Mouse (Mus musculus): ENCODE measurements around the gene Serpina12. TPM values are rescaled to one million over a fixed set of nuclear protein-coding genes. Genes with fewer than 3 reads are reported as not detected.

The Serpina12 gene
- polyA plus RNA-seq, 1 experiment from 2014 or later = not detected

DNA sequence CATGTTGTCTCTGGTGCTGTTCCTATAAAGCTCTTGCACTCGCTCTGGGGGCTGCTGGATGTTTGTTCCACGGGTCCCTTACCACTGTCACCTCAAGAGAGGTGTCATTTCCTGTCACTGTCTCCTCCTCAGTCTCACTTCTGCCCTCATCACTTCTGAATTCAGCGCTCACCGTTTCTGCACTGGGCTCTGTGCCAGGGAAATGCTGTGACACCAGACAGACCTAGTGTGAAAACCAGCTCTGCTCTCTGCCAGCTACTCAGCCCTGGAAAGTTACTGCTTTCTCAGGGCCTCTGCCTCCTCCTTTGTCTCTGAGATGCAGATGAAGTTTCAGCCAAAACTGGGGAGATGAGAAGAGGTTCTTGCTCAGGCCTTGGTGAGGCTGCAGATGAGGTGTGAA is 12.8 kb upstream of the Serpina12 start:
- no peak for ATAC-seq

DNA sequence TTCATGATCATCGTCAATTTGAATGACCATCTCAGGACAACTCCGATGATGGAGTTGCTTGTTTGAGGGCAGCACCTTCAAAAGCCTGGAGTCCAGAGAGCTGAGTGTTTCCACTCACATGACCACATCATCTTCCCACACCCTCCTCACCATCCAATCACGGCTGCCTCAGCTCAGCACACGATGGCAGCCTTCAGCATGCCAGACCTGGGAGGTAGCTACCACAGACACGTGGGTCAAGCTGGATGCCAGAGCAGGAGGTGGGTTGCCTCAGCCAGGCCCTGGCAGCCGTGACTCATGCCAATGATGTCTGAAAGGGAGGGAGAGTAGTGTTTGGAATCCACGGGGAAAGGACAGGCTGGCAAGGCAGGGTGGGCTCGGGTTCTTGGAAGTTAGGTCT is 11.5 kb upstream of the Serpina12 start:
- H3K27me3 ChIP-seq = no peaks in the 10 kb centered on the region
- no peaks in the 10 kb centered on the region for H3K4me1 ChIP-seq (replicated peaks)
- no peak overlapping the region for H3K27ac ChIP-seq
- H3K36me3 ChIP-seq = no peaks in the 10 kb centered on the region
- H3K9me3 ChIP-seq = no peaks in the 10 kb centered on the region
- H3K9ac ChIP-seq (replicated peaks) = no peak overlapping the region
- WGBS = 86% methylated on average over 8 of the region's 8 CpGs
- ATAC-seq = no peak
- H3K4me3 ChIP-seq (replicated peaks) = no peak overlapping the region
- no peak overlapping the region for H3K4me2 ChIP-seq (replicated peaks)

More for the DNA sequence above, 12.8 kb upstream of the Serpina12 start:
- H3K4me3 ChIP-seq (replicated peaks) = no peak overlapping the region
- H3K27ac ChIP-seq = no peak overlapping the region
- no peak overlapping the region for H3K4me2 ChIP-seq (replicated peaks)
- H3K27me3 ChIP-seq = no peaks in the 10 kb centered on the region
- H3K9me3 ChIP-seq = no peaks in the 10 kb centered on the region
- 64% methylated on average over 4 of the region's 4 CpGs for WGBS
- H3K4me1 ChIP-seq (replicated peaks) = no peaks in the 10 kb centered on the region
- H3K36me3 ChIP-seq = no peaks in the 10 kb centered on the region
- no peak overlapping the region for H3K9ac ChIP-seq (replicated peaks)

DNA sequence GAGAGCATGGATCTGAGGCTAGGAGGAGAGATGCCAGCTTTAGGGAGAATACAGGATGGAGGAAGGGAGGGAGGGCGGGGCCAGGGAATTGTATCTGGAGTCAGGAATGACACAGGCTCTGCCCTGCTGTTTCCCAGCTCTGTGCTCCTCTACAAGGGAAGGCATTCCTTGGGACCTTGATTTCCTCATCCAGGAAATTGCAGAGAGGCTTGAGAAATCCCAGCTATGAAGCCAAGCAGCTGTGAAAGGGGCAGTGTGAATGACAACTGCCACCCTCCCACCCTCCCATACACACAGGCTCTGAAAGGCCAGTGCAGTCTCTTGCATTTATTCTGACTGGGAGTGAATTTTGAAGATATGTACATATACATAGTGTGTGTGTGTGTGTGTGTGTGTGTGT is 9.8 kb upstream of the Serpina12 start:
- H3K9ac ChIP-seq (replicated peaks) = no peak overlapping the region
- no peak overlapping the region for H3K4me3 ChIP-seq (replicated peaks)
- no peak for ATAC-seq
- WGBS = 64% methylated on average over 1 of the region's 1 CpGs
- no peaks in the 10 kb centered on the region for H3K4me1 ChIP-seq (replicated peaks)
- no peak overlapping the region for H3K27ac ChIP-seq
- no peak overlapping the region for H3K4me2 ChIP-seq (replicated peaks)
- no peaks in the 10 kb centered on the region for H3K27me3 ChIP-seq
- H3K36me3 ChIP-seq = no peaks in the 10 kb centered on the region
- no peaks in the 10 kb centered on the region for H3K9me3 ChIP-seq

DNA sequence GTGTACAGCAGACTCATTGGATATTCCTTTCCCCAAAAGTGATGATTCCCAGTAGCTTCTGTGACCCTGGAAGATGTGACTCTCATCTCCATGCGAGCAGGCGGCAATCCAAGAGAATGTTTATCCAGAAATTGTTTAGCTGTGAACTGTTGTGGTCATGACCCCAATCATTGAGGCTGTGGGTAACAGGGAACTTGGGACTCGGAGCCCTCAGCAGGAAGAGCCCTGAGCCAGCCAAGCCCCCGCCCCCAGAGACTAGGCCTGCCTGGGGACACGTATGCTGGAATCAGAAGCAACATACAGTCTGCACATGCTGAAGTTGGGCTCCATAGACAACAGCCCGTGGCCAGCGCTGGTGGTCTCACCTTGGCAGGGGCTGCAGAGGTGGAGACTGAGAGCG is 1.5 kb upstream of the Serpina12 start:
- Histone ChIP-seq H3K4me3 (replicated peaks) (no peak overlapping the region), H3K9me3 (no peaks in the 10 kb centered on the region), H3K9ac (replicated peaks) (no peak overlapping the region), H3K4me1 (replicated peaks) (no peaks in the 10 kb centered on the region), H3K27me3 (no peaks in the 10 kb centered on the region), H3K36me3 (no peaks in the 10 kb centered on the region), H3K4me2 (replicated peaks) (no peak overlapping the region), H3K27ac (no peak overlapping the region)
- no peak for ATAC-seq
- 86% methylated on average over 8 of the region's 8 CpGs for WGBS

DNA sequence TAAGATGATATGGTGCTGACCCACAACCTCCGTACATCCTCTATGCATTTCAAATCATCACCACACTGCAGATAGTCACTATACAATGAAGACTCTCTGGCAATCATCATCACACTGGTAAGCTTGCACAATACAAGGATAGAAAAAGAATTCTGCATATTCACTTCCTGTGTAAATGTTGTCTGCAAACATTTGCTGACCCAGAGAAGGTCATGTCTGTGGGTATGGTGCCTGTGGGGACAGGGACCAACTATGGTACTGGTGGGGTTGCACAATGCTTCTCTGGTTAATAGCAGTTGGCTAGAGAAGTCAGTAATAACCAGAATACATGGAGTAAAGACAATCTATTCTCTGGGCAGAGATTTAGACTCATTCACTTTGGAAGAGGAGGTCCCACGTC is 1.5 kb downstream of the Serpina12 start:
- Histone ChIP-seq H3K27me3 (no peaks in the 10 kb centered on the region), H3K4me3 (replicated peaks) (no peak overlapping the region), H3K27ac (no peak overlapping the region), H3K4me1 (replicated peaks) (no peaks in the 10 kb centered on the region), H3K9me3 (no peaks in the 10 kb centered on the region), H3K9ac (replicated peaks) (no peak overlapping the region), H3K36me3 (no peaks in the 10 kb centered on the region), H3K4me2 (replicated peaks) (no peak overlapping the region)
- WGBS = 93% methylated on average over 2 of the region's 2 CpGs
- no peak for ATAC-seq

DNA sequence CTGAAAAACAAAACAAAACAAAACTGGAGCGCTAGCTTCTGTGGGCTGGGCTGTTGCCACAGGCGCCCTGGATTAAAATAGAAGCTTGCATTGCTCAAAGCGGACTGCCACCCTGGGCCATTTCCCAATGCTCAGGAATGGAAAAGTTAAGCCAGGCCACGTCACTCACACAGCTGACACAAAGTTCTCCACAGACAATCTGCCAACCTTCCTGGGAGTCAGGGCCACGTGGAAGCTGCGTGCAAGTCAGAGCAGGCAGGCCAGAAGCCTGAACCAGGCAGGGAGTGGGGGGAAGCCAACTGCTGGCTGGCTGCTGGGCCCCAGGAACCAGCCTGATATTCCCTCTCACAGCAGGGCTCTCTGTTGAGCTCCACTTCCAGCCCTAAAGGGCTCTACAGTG is 2.8 kb downstream of the Serpina12 start:
- ATAC-seq = no peak
- no peak overlapping the region for H3K9ac ChIP-seq (replicated peaks)
- 61% methylated on average over 6 of the region's 6 CpGs for WGBS
- no peak overlapping the region for H3K4me2 ChIP-seq (replicated peaks)
- no peaks in the 10 kb centered on the region for H3K27me3 ChIP-seq
- no peaks in the 10 kb centered on the region for H3K36me3 ChIP-seq
- H3K4me3 ChIP-seq (replicated peaks) = no peak overlapping the region
- H3K27ac ChIP-seq = no peak overlapping the region
- H3K9me3 ChIP-seq = no peaks in the 10 kb centered on the region
- no peaks in the 10 kb centered on the region for H3K4me1 ChIP-seq (replicated peaks)

DNA sequence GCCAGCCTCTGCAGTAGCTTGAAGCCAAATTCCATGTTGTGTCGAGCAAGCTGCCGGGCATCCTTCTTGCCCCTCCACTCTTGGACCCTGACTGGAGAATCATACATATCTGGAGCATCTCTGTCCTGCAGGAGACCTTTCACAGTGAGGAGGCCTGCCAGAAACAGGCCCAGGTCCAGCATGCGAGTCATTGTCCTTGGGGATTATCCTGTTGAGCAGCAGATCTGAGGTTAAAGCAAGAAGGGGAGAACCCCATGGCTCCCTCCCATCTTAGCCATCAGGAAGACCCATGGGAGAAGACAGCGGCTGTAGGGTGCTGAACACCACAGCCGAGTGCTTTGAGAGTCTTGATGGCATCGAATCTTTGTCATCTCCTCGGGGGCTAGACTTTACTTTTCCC is 6.1 kb downstream of the Serpina12 start:
- H3K4me3 ChIP-seq (replicated peaks) = no peak overlapping the region
- no peaks in the 10 kb centered on the region for H3K4me1 ChIP-seq (replicated peaks)
- H3K9me3 ChIP-seq = no peaks in the 10 kb centered on the region
- no peaks in the 10 kb centered on the region for H3K36me3 ChIP-seq
- no peak overlapping the region for H3K9ac ChIP-seq (replicated peaks)
- no peaks in the 10 kb centered on the region for H3K27me3 ChIP-seq
- WGBS = 95% methylated on average over 7 of the region's 7 CpGs
- no peak overlapping the region for H3K4me2 ChIP-seq (replicated peaks)
- no peak overlapping the region for H3K27ac ChIP-seq
- ATAC-seq = no peak

DNA sequence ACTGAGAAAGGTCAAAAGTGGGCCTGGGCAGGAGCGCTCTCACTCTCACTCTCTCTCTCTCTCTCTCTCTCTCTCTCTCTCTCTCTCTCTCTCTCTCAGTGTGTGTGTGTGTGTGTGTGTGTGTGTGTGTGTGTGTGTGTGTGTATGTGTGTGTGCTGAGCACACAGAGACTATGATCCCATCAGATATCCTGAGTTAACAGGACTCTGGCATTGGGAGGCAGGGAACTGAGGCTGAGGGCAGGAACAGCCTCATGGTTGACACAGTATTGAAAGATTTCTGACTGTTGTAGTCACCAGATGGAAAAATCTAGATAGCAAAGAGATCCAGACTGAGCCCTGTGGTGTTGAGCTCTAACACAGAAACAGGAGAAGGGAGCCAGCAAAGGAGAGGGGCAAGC is 10.5 kb downstream of the Serpina12 start:
- H3K27me3 ChIP-seq = no peaks in the 10 kb centered on the region
- no peak overlapping the region for H3K27ac ChIP-seq
- H3K4me3 ChIP-seq (replicated peaks) = no peak overlapping the region
- H3K4me1 ChIP-seq (replicated peaks) = no peaks in the 10 kb centered on the region
- H3K4me2 ChIP-seq (replicated peaks) = no peak overlapping the region
- H3K36me3 ChIP-seq = no peaks in the 10 kb centered on the region
- ATAC-seq = no peak
- no peaks in the 10 kb centered on the region for H3K9me3 ChIP-seq
- no peak overlapping the region for H3K9ac ChIP-seq (replicated peaks)
- 89% methylated on average over 1 of the region's 1 CpGs for WGBS

DNA sequence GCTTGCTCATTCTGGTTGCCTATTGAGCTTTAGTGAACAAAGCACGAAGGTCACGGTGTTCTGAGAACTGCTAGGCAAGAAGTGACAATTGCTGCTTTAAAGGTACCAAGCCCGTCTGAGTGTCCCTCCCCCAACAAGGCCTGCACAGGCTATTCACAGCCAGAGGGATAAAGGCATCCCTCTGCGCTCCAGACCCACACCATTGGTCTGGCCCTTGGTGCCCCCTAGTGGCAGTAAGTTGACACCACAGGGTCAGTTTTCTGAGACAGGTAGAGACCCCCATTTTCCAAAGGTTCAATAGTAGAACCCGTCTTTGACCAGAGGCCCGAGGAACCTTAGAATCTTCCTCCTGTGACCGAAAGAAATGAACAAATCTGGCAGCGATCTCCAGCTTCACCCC is 14.3 kb downstream of the Serpina12 start:
- no peak overlapping the region for H3K4me3 ChIP-seq (replicated peaks)
- no peak overlapping the region for H3K4me2 ChIP-seq (replicated peaks)
- H3K27me3 ChIP-seq = no peaks in the 10 kb centered on the region
- H3K36me3 ChIP-seq = no peaks in the 10 kb centered on the region
- no peaks in the 10 kb centered on the region for H3K4me1 ChIP-seq (replicated peaks)
- H3K9ac ChIP-seq (replicated peaks) = no peak overlapping the region
- no peak overlapping the region for H3K27ac ChIP-seq
- WGBS = 38% methylated on average over 8 of the region's 8 CpGs
- peak; percentile 56; the same call in 1 of the 2 replicates for ATAC-seq
- H3K9me3 ChIP-seq = no peaks in the 10 kb centered on the region

DNA sequence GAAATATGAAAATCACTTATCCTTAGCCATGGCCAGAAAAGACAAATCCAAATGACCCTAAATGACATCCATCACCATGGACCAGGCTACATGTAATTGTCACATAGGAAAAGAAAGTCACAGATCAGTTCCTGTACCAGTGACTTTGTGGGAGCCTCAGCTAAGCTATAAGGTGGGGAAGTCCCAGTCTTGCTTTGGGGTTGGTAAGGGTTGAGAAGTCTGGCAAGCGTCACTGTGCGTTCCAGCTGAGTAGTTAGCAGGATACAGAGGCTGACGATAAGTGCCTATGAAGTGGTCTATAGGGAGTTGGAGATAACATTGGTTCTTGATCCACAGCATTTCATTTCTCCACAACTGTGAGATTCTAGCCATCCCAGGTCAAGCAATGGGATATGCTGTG is 29.0 kb downstream of the Serpina12 start:
- Histone ChIP-seq H3K27ac (no peak overlapping the region), H3K9ac (replicated peaks) (no peak overlapping the region), H3K9me3 (no peaks in the 10 kb centered on the region), H3K4me2 (replicated peaks) (no peak overlapping the region), H3K4me3 (replicated peaks) (no peak overlapping the region), H3K4me1 (replicated peaks) (no peaks in the 10 kb centered on the region), H3K36me3 (no peaks in the 10 kb centered on the region), H3K27me3 (no peaks in the 10 kb centered on the region)
- no peak for ATAC-seq
- WGBS = 80% methylated on average over 3 of the region's 3 CpGs

DNA sequence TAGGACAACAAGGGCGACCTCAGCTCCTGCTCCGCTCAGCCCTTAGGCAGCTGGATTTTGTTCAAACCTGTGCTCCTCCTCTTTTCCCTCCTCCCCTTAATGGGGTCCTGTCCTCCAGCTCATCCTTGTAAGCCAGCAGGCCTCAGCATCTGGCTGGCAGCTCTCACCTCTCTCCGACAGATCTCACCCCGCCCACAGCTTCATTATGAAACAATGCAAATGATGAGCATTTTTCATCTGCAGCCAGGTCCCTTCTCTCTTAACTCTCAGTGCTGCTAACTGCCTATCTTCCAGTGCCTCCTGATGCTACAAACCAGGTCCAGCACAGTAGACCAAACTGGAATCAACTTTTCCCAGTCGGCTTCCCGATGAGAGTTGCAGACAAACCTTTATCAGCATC is 30.6 kb downstream of the Serpina12 start, which contains the start of gene Serpina9:
Gene Serpina9, minus strand, starts transcription at position 136 of the 400 bp plus-strand sequence.
- Histone ChIP-seq H3K9me3 (no peaks in the 10 kb centered on the region), H3K4me3 (replicated peaks) (no peak within 1 kb of the TSS), H3K4me2 (replicated peaks) (no peak within 1 kb of the TSS), H3K4me1 (replicated peaks) (no peaks in the 10 kb centered on the region), H3K9ac (replicated peaks) (no peak within 1 kb of the TSS), H3K27me3 (no peaks in the 10 kb centered on the region), H3K27ac (no peak within 1 kb of the TSS), H3K36me3 (no peaks in the 10 kb centered on the region)
- no peak for ATAC-seq
- WGBS = 92% methylated on average over 6 of the region's 6 CpGs

DNA sequence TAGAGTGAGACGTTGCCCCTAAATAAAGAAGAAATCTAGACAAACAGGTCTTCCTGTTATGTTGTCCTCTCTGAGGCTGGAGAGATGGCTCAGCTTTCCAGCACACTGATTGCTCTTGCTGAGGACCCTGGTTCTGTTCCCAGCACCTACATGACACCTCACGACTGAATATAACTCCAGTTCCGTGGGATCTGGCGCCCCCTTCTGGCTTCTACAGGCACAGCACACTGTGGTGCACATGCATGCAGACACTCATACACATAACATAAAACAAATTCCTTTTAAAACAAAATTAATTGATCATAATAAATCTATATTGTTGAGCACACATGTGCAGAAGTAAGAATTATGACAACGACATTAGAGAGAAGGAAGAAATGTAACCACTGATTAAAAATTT is 39.6 kb downstream of the Serpina12 start:
- H3K9ac ChIP-seq (replicated peaks) = no peak overlapping the region
- no peaks in the 10 kb centered on the region for H3K27me3 ChIP-seq
- H3K36me3 ChIP-seq = no peaks in the 10 kb centered on the region
- WGBS = 83% methylated on average over 5 of the region's 5 CpGs
- ATAC-seq = no peak
- H3K4me2 ChIP-seq (replicated peaks) = no peak overlapping the region
- H3K4me1 ChIP-seq (replicated peaks) = no peaks in the 10 kb centered on the region
- no peak overlapping the region for H3K4me3 ChIP-seq (replicated peaks)
- no peaks in the 10 kb centered on the region for H3K9me3 ChIP-seq
- H3K27ac ChIP-seq = no peak overlapping the region

DNA sequence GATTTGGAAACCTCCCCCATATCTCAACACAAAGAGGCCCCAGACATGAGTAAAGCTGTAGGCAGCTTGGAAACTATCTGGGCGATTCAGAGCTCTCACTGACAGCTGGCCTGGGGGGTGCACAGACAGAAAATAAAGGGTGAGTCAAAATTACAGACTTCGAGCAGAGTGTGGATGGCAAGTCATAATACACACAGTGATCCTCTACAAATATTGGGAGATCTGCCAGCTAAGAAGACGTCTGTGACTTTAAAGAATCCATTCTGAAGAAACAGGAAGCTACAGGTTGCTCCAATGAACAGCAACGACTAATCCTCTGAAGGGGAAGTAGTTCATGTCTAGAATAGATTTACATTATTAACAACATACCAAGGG is 41.0 kb downstream of the Serpina12 start:
- no peak overlapping the region for H3K9ac ChIP-seq (replicated peaks)
- no peaks in the 10 kb centered on the region for H3K36me3 ChIP-seq
- no peak overlapping the region for H3K4me2 ChIP-seq (replicated peaks)
- WGBS = 70% methylated on average over 4 of the region's 4 CpGs
- H3K9me3 ChIP-seq = no peaks in the 10 kb centered on the region
- no peaks in the 10 kb centered on the region for H3K27me3 ChIP-seq
- no peak overlapping the region for H3K4me3 ChIP-seq (replicated peaks)
- H3K27ac ChIP-seq = no peak overlapping the region
- no peaks in the 10 kb centered on the region for H3K4me1 ChIP-seq (replicated peaks)
- ATAC-seq = no peak

Measured in midbrain, embryonic 13.5 days (tissue).